Mouse (Mus musculus) small intestine, adult 2 months (tissue): ENCODE measurements around the gene Nadsyn1. TPM values are rescaled to one million over a fixed set of nuclear protein-coding genes. Genes with fewer than 3 reads are reported as not detected.

Source experiments
- H3K27ac ChIP-seq: fragments of 200-500 bp; 2 replicates; pipeline ENCODE4 v1.5.1; 2012; ENCODE audit warnings: low read depth, low read length, control low read depth, inconsistent platforms; ENCODE audit not compliant: insufficient read depth
- H3K27me3 ChIP-seq: fragments of 200-500 bp; 2 replicates; pipeline ENCODE4 v1.6.1; 2012; ENCODE audit warnings: mild to moderate bottlenecking, moderate library complexity, low read length, inconsistent platforms; ENCODE audit not compliant: control insufficient read depth, insufficient read depth
- H3K36me3 ChIP-seq: fragments of 200-500 bp; 2 replicates; pipeline ENCODE4 v1.6.1; 2012; ENCODE audit warnings: mild to moderate bottlenecking, low read length, control low read depth, inconsistent platforms; ENCODE audit not compliant: control insufficient read depth, insufficient read depth
- H3K4me1 ChIP-seq: fragments of 200-500 bp; 2 replicates; pipeline ENCODE4 v1.6.1; 2012; ENCODE audit warnings: low read length, inconsistent platforms, mixed read lengths; ENCODE audit not compliant: control insufficient read depth, insufficient read depth, insufficient read length
- H3K4me3 ChIP-seq: fragments of 200-500 bp; 2 replicates; pipeline ENCODE4 v1.5.1; 2012; ENCODE audit warnings: low read depth, mild to moderate bottlenecking, control low read depth, inconsistent platforms, low read length, moderate library complexity
- CTCF ChIP-seq: fragments of 200-500 bp; IDR thresholded peaks from 2 replicates; pipeline ENCODE4 v1.5.1; 2012; ENCODE audit warnings: low read depth, mild to moderate bottlenecking, control low read depth, inconsistent platforms, low read length, moderate library complexity, mixed read lengths; ENCODE audit not compliant: insufficient replicate concordance, insufficient read length; ENCODE audit errors: extremely low read depth
- POLR2A ChIP-seq: fragments of 200-500 bp; IDR thresholded peaks from 2 replicates; pipeline ENCODE4 v1.6.1; 2012; ENCODE audit warnings: low read depth, mild to moderate bottlenecking, control low read depth, inconsistent platforms, low read length, moderate library complexity
- WGBS: fragments of 180-500 bp; shearing (Covaris S2); methylation state at CpG from one replicate; pipeline ENCODE4 v1.1.7; 2018; 5-methylcytosine and 5-hydroxymethylcytosine counted together
- polyA plus RNA-seq: library from polyadenylated mRNA; depleted of rRNA; stranded (reverse); fragments of >200 nt; gene quantifications from 2 replicates; pipeline ENCODE4 v1.2.3, GENCODE M21; 2012

Gene Nadsyn1
- polyA plus RNA-seq, 1 experiment = 55.4 TPM

DNA sequence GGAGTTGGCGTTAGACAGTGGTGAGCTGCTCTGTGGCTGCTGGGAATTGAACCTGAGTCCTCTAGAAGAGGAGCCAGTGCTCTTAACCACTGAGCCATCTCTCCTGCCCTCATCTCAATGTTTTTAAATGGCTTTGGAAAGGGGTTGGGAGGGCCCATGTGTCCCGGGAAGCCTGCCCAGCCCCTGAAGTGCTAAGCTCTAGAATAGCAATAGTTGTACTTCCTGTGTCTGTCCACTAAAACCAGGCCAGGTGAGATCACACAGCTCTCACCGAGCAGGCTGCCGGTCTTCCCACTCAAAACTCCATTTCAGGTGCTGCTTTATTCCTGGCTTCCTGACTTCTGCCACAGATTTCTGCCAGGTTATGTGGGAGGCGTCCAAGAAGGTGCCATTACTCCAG lies 17.5 kb upstream of the Nadsyn1 start:
- WGBS = 91% methylated on average over 5 of the region's 5 CpGs
- peaks cover 6% of the 10 kb centered on the region for H3K4me1 ChIP-seq
- H3K4me3 ChIP-seq = no peak overlapping the region
- TF ChIP-seq POLR2A = no peak
- TF ChIP-seq CTCF = no peak
- no peak overlapping the region for H3K27ac ChIP-seq
- H3K36me3 ChIP-seq = peaks cover 51% of the 10 kb centered on the region
- H3K27me3 ChIP-seq = no peaks in the 10 kb centered on the region

DNA sequence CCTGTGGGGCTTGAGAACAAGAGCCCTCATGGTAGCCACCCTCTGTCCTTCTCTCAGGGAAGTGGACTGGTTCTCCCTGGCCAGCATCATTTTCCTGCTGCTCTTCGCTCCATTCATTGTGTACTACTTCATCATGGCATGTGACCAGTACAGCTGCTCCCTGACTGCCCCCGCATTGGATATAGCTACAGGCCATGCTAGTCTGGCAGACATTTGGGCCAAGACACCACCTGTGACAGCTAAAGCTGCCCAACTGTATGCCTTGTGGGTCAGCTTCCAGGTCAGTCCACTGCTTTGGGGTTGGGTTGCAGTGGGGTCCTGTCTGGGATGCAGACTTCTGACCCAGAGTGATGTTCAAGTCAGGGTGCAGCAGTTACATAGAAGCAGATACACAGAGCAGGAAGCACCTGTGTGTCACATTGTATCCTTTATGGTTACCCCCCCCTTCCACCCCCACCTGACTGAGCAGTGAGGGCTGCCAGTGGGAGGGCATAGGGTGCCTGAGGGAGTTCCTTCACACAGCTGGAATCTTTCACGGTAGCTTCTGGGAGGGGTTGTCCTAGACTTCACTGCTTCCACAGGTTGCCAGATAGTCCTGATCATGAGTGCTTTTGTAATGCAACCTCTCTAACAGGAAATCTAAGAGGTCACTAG lies 15.2 kb upstream of the Nadsyn1 start:
- no peak overlapping the region for H3K27ac ChIP-seq
- H3K36me3 ChIP-seq = peaks cover 33% of the 10 kb centered on the region
- peaks cover 22% of the 10 kb centered on the region for H3K4me1 ChIP-seq
- WGBS = 77% methylated on average over 3 of the region's 3 CpGs
- no peak for TF ChIP-seq POLR2A
- no peak for TF ChIP-seq CTCF
- H3K27me3 ChIP-seq = no peaks in the 10 kb centered on the region
- no peak overlapping the region for H3K4me3 ChIP-seq

DNA sequence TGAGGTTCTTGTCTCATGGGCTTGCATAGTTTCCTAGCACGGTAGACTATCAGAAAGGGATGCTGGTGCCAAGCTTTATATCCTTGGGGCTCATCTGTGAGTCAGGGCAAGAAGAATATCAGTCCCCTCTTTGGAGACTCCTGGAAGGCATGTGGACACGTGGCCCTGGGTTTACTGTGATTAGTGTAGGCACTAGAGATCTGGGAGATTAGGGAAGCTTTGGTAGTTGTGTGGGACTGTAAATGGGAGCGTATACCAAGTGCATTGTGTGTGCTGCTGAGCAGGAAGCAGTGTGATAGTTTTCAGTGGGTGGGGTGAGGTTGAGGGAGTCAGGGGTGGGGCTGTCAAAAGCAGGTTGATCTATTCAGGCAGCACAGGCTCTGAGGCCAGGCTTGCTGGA lies 12.3 kb upstream of the Nadsyn1 start:
- no peaks in the 10 kb centered on the region for H3K27me3 ChIP-seq
- H3K36me3 ChIP-seq = peaks cover 11% of the 10 kb centered on the region
- H3K27ac ChIP-seq = peak overlapping the region; percentile 75
- no peak overlapping the region for H3K4me3 ChIP-seq
- TF ChIP-seq CTCF (no peak), POLR2A (no peak)
- 19% methylated on average over 3 of the region's 3 CpGs for WGBS
- H3K4me1 ChIP-seq = peaks cover 28% of the 10 kb centered on the region

DNA sequence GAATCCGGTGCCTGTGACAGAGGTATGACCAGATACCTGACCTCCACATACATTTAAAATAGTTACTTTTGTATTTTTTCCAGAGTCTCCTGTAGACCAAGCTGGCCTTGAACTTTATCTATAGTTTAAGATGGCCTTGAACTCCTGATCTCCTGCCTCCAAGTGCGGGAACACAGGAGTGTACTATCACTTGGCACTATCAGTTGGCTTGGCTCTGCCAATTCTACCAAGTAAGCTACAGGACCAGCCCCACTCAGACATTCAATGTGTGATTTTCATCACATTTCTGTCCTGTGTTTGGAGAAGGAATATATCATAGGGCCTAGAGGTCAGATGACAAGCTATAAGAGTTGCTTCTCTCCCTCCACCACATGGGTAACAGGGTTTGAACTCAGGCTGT lies 11.7 kb upstream of the Nadsyn1 start:
- Histone ChIP-seq H3K27me3 (no peaks in the 10 kb centered on the region), H3K36me3 (peaks cover 11% of the 10 kb centered on the region), H3K4me1 (peaks cover 28% of the 10 kb centered on the region), H3K27ac (peak overlapping the region; percentile 75), H3K4me3 (no peak overlapping the region)
- WGBS = 59% methylated on average over 2 of the region's 2 CpGs
- TF ChIP-seq POLR2A (no peak), CTCF (no peak)

DNA sequence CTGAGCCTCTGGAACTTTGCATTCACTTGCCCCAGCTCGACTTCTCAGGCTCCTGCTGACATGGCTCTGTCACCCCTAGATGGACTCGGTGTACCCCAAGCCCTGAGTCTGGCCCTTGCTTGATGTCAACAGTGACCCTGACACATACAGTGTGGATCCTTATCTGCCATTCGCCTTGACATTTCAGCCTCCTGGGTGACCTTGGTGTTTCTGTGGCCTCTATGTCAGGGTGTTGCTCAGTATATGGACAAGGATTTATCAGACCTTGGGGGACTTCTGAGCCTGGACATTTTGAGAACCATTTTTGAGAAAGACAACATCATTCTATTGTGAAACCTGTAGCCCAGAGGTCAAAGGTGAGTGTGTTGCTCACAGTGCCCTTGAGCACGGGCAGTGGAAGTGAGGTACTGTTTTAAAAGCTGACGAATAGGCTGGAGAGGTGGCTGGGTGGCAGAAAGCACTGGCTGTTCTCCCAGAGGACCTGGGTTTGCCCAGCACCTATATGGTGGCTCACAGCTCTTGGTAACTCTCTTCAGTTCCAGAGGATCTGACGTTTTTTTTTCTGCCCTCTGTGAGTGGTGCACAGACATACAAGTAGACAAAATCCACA lies 11.0 kb upstream of the Nadsyn1 start:
- H3K27ac ChIP-seq = no peak overlapping the region
- 70% methylated on average over 6 of the region's 6 CpGs for WGBS
- H3K27me3 ChIP-seq = no peaks in the 10 kb centered on the region

DNA sequence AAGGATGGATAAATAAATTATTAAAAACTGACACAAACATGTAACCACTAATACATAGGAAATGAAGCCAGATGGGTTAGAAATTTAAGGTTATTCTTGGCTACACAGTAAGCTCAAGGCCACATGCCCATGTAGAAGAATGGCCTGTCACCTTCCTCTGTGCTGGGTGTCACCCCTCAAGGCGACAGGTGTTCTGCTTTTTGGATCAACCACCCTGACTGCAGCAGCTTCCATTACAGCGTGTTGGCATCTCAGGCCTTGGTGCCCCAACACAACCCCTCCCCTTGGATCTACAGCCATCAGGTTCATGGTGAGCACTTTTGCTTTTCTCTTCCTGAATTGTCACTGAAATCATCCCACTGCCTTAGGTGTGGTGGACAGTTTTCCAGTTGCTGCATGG lies 10.0 kb upstream of the Nadsyn1 start:
- H3K27me3 ChIP-seq = no peaks in the 10 kb centered on the region
- peaks cover 28% of the 10 kb centered on the region for H3K4me1 ChIP-seq
- no peak overlapping the region for H3K4me3 ChIP-seq
- H3K27ac ChIP-seq = no peak overlapping the region
- H3K36me3 ChIP-seq = peaks cover 5% of the 10 kb centered on the region
- 89% methylated on average over 2 of the region's 2 CpGs for WGBS
- TF ChIP-seq CTCF = no peak
- no peak for TF ChIP-seq POLR2A

More for the DNA sequence above, 11.0 kb upstream of the Nadsyn1 start:
- no peak overlapping the region for H3K4me3 ChIP-seq
- TF ChIP-seq CTCF (no peak), POLR2A (no peak)
- H3K4me1 ChIP-seq = peaks cover 28% of the 10 kb centered on the region
- peaks cover 11% of the 10 kb centered on the region for H3K36me3 ChIP-seq

DNA sequence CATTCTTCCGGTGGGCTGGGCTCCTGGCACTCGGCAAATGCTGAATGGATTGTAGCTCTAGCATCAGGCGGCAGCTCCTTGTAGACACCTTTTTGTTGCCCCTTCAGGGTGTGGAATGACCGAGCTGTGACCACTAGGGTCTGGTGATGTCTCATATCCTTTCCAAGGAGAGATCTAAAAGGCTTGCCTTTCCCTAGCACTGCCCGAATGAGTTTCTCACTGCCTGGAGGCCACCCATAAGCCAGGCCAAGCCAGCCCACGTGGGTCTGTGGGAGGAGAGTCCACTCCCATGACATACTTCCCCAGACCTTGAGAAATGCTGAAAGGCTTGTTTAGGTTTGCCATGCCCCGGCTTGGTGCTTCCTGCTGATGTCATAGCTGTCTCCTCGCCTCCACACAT lies 9.5 kb upstream of the Nadsyn1 start:
- H3K4me3 ChIP-seq = no peak overlapping the region
- no peak for TF ChIP-seq CTCF
- TF ChIP-seq POLR2A = no peak
- peaks cover 3% of the 10 kb centered on the region; the same call in 1 of the 2 replicates for H3K36me3 ChIP-seq
- 81% methylated on average over 8 of the region's 8 CpGs for WGBS
- no peak overlapping the region for H3K27ac ChIP-seq
- H3K27me3 ChIP-seq = no peaks in the 10 kb centered on the region
- peaks cover 28% of the 10 kb centered on the region for H3K4me1 ChIP-seq
